8 mouse cellular contexts compared by ENCODE assay signal in genomic region chr7:67645681-67646014, GRCm38 (mm10). TPM values are rescaled to one million over a fixed set of nuclear protein-coding genes. Genes with fewer than 3 reads are reported as not detected.
A peak's percentile ranks its signal among the peaks of the same experiment; 100 is the strongest.
DNase-seq lines count a peak whose midpoint lies in the region; ATAC-seq and TF ChIP-seq lines count a peak whose summit lies in the region.

No protein-coding gene starts in this region.

- H3K9ac ChIP-seq in embryonic facial prominence, embryonic 14.5 days (ENCODE audit: low read depth, low read length) = peak overlapping the region; percentile 79
- peak overlapping the region; percentile 84 for H3K9ac ChIP-seq in intestine, postnatal 0 days (ENCODE audit: low read depth, low read length)
- peak overlapping the region; percentile 91 for H3K9ac ChIP-seq in neural tube, embryonic 13.5 days

- no peaks in the 10 kb centered on the region for H3K27me3 ChIP-seq in embryonic facial prominence, embryonic 14.5 days (replicated peaks; ENCODE audit: control insufficient read depth, insufficient read depth, low read length)
- H3K27me3 ChIP-seq in intestine, postnatal 0 days (replicated peaks; ENCODE audit: control insufficient read depth, insufficient read depth, low read length) = no peaks in the 10 kb centered on the region
- no peaks in the 10 kb centered on the region for H3K27me3 ChIP-seq in neural tube, embryonic 13.5 days

- H3K36me3 ChIP-seq in embryonic facial prominence, embryonic 14.5 days (ENCODE audit: control insufficient read depth, insufficient read depth, low read length) = 0 out of 2 replicates have a peak, but pooled peaks cover under 1% of the 10 kb centered on the region
- peaks cover 3% of the 10 kb centered on the region; the same call in 1 of the 2 replicates for H3K36me3 ChIP-seq in intestine, postnatal 0 days (ENCODE audit: control insufficient read depth, insufficient read depth)
- H3K36me3 ChIP-seq in neural tube, embryonic 13.5 days = peaks cover 5% of the 10 kb centered on the region; the same call in 1 of the 2 replicates

- H3K4me3 ChIP-seq in left cerebral cortex, adult 2 months = peak overlapping the region; percentile 83
- H3K4me3 ChIP-seq in embryonic facial prominence, embryonic 14.5 days (ENCODE audit: low read depth, low read length) = peak overlapping the region; percentile 78
- H3K4me3 ChIP-seq in intestine, postnatal 0 days (ENCODE audit: low read depth, low read length) = peak overlapping the region; percentile 80
- H3K4me3 ChIP-seq in neural tube, embryonic 13.5 days = peak overlapping the region; percentile 67

- peak overlapping the region; percentile 90 for H3K4me2 ChIP-seq in embryonic facial prominence, embryonic 14.5 days (ENCODE audit: low read depth, low read length)
- H3K4me2 ChIP-seq in intestine, postnatal 0 days (replicated peaks; ENCODE audit: low read depth) = peak overlapping the region; percentile 82
- H3K4me2 ChIP-seq in neural tube, embryonic 13.5 days = peak overlapping the region; percentile 85

- peak overlapping the region; percentile 79 for H3K27ac ChIP-seq in left cerebral cortex, adult 2 months
- peak overlapping the region; percentile 91 for H3K27ac ChIP-seq in embryonic facial prominence, embryonic 14.5 days (replicated peaks; ENCODE audit: low read depth, low read length)
- peak overlapping the region; percentile 93 for H3K27ac ChIP-seq in intestine, postnatal 0 days (ENCODE audit: low read depth, low read length)
- peak overlapping the region; percentile 93 for H3K27ac ChIP-seq in neural tube, embryonic 13.5 days (replicated peaks)

- WGBS in embryonic facial prominence, embryonic 14.5 days = under 1% methylated on average over 15 of the region's 15 CpGs
- WGBS in intestine, postnatal 0 days = under 1% methylated on average over 15 of the region's 15 CpGs
- under 1% methylated on average over 15 of the region's 15 CpGs for WGBS in neural tube, embryonic 13.5 days

- no peaks in the 10 kb centered on the region for H3K9me3 ChIP-seq in embryonic facial prominence, embryonic 14.5 days (ENCODE audit: control insufficient read depth, low read length)
- H3K9me3 ChIP-seq in intestine, postnatal 0 days (ENCODE audit: control insufficient read depth) = no peaks in the 10 kb centered on the region
- no peaks in the 10 kb centered on the region for H3K9me3 ChIP-seq in neural tube, embryonic 13.5 days

- H3K4me1 ChIP-seq in embryonic facial prominence, embryonic 14.5 days (ENCODE audit: control insufficient read depth, insufficient read depth, low read length) = peaks cover 24% of the 10 kb centered on the region
- H3K4me1 ChIP-seq in intestine, postnatal 0 days (replicated peaks; ENCODE audit: control insufficient read depth, insufficient read depth, low read length) = 0 out of 2 replicates have a peak, but pooled peaks cover 2% of the 10 kb centered on the region
- peaks cover 48% of the 10 kb centered on the region for H3K4me1 ChIP-seq in neural tube, embryonic 13.5 days (replicated peaks)

- intact Hi-C loops in left cerebral cortex, adult 2 months (cut with DNase I) = no loop called here
- intact Hi-C loops in left cerebral cortex, postnatal 36 days (cut with DNase I) = no loop called here

- DNase-seq in left cerebral cortex, adult 2 months (ENCODE audit: extremely low spot score in 1 of 2, low spot score in 2 of 2) = no peak
- DNase-seq in left cerebral cortex, adult 18-20 months (ENCODE audit: low spot score in 2 of 2) = no peak
- DNase-seq in embryonic facial prominence, embryonic 14.5 days (ENCODE audit: low spot score) = no peak
- no peak for DNase-seq in left cerebral cortex, adult 9 months (ENCODE audit: low spot score in 2 of 2)
- DNase-seq in layer of hippocampus, adult 9-10 months (ENCODE audit: low spot score) = no peak
- DNase-seq in left cerebral cortex, postnatal 36 days (ENCODE audit: low spot score in 2 of 2) = no peak

- TF ChIP-seq CTCF in left cerebral cortex, adult 2 months (IDR thresholded peaks at IDR 0.05) = no peak
- TF ChIP-seq CTCF in intestine, postnatal 0 days (IDR thresholded peaks at IDR 0.05; ENCODE audit: low read depth) = no peak

- peak; percentile 2; the same call in 1 of the 2 replicates for ATAC-seq in embryonic facial prominence, embryonic 14.5 days (ENCODE audit: low read depth)
- ATAC-seq in intestine, postnatal 0 days = peak; percentile 37
- peak; percentile 34; the same call in 1 of the 2 replicates for ATAC-seq in neural tube, embryonic 13.5 days (ENCODE audit: low read depth)

RNA-seq across cellular contexts. Expression of gene Lrrc28, which starts 0.6 kb away (rescaled TPM):
- total RNA-seq in left cerebral cortex, adult 2 months (2021) = 10 to 100 TPM; 36.9 to 38.1 TPM
- 10 to 100 TPM; 28.2 to 32.2 TPM for total RNA-seq in left cerebral cortex, adult 18-20 months (2021)
- 18.8 and 19.8 TPM in 2 replicates for polyA plus RNA-seq in embryonic facial prominence, embryonic 14.5 days (2014; fragmentation: Nextera tagmentation; extraction: Ambion mirVana)
- 16.1 and 17.2 TPM in 2 replicates for polyA plus RNA-seq in intestine, postnatal 0 days (2015; fragmentation: Nextera tagmentation; extraction: Ambion mirVana)
- polyA plus RNA-seq in neural tube, embryonic 13.5 days (2015; fragmentation: Nextera tagmentation; extraction: Ambion mirVana) = 30.6 and 35.3 TPM in 2 replicates
- 10 to 100 TPM; 30.5 to 36.8 TPM for total RNA-seq in left cerebral cortex, postnatal 36 days (2021)

RNA-seq across cellular contexts. Expression of gene Ttc23, which starts 1.6 kb away (rescaled TPM):
- 1 to 10 TPM; 6.1 to 9.0 TPM for total RNA-seq in left cerebral cortex, adult 2 months (2021)
- total RNA-seq in left cerebral cortex, adult 18-20 months (2021) = 1 to 10 TPM; 4.9 to 7.9 TPM
- 28.1 and 35.0 TPM in 2 replicates for polyA plus RNA-seq in embryonic facial prominence, embryonic 14.5 days (2014; fragmentation: Nextera tagmentation; extraction: Ambion mirVana)
- polyA plus RNA-seq in intestine, postnatal 0 days (2015; fragmentation: Nextera tagmentation; extraction: Ambion mirVana) = 8.6 and 9.4 TPM in 2 replicates
- 11.7 and 11.9 TPM in 2 replicates for polyA plus RNA-seq in neural tube, embryonic 13.5 days (2015; fragmentation: Nextera tagmentation; extraction: Ambion mirVana)
- 1 to 10 TPM; 5.8 to 7.0 TPM for total RNA-seq in left cerebral cortex, postnatal 36 days (2021)
